Mouse (Mus musculus) neural tube, embryonic 12.5 days (tissue): ENCODE measurements around the gene Crip2. TPM values are rescaled to one million over a fixed set of nuclear protein-coding genes. Genes with fewer than 3 reads are reported as not detected.

Source experiments
- ATAC-seq: fragments of 200-750 bp; cut with Nextera tagmentation; 2 replicates; pipeline ENCODE4 v1.8.0; 2017; ENCODE audit warnings: low read depth, mild to moderate bottlenecking, moderate TSS enrichment, moderate library complexity; ENCODE audit not compliant: low FRiP score
- H3K27ac ChIP-seq: fragments of 300-500 bp; sonication (generic); 2 replicates; pipeline ENCODE4 v1.5.1; 2016
- H3K27me3 ChIP-seq: fragments of 300-500 bp; sonication (generic); replicated peaks from 2 replicates; pipeline ENCODE4 v1.6.1; 2016; ENCODE audit warnings: mild to moderate bottlenecking
- H3K36me3 ChIP-seq: fragments of 300-500 bp; sonication (generic); 2 replicates; pipeline ENCODE4 v1.6.1; 2016; ENCODE audit warnings: mild to moderate bottlenecking
- H3K4me1 ChIP-seq: fragments of 300-500 bp; sonication (generic); 2 replicates; pipeline ENCODE4 v1.6.1; 2016
- H3K4me2 ChIP-seq: fragments of 300-500 bp; sonication (generic); replicated peaks from 2 replicates; pipeline ENCODE4 v1.6.1; 2016; ENCODE audit warnings: mild to moderate bottlenecking
- H3K4me3 ChIP-seq: fragments of 300-500 bp; sonication (generic); 2 replicates; pipeline ENCODE4 v1.5.1; 2016
- H3K9ac ChIP-seq: fragments of 300-500 bp; sonication (generic); 2 replicates; pipeline ENCODE4 v1.6.1; 2016; ENCODE audit warnings: mild to moderate bottlenecking
- H3K9me3 ChIP-seq: fragments of 300-500 bp; sonication (generic); 2 replicates; pipeline ENCODE4 v1.6.1; 2016; ENCODE audit warnings: mild to moderate bottlenecking
- WGBS: fragments of 180-500 bp; shearing (Covaris S2); methylation state at CpG from one replicate; pipeline ENCODE4 v1.1.7; 2016; 5-methylcytosine and 5-hydroxymethylcytosine counted together
- polyA plus RNA-seq: library from polyadenylated mRNA; unstranded; fragments of >200 nt; fragmentation: Nextera tagmentation; extraction: Ambion mirVana; gene quantifications from 2 replicates; pipeline ENCODE4 v1.2.1, GENCODE M21; 2016

Crip2 gene
- polyA plus RNA-seq, 1 experiment from 2014 or later = 267 TPM

DNA sequence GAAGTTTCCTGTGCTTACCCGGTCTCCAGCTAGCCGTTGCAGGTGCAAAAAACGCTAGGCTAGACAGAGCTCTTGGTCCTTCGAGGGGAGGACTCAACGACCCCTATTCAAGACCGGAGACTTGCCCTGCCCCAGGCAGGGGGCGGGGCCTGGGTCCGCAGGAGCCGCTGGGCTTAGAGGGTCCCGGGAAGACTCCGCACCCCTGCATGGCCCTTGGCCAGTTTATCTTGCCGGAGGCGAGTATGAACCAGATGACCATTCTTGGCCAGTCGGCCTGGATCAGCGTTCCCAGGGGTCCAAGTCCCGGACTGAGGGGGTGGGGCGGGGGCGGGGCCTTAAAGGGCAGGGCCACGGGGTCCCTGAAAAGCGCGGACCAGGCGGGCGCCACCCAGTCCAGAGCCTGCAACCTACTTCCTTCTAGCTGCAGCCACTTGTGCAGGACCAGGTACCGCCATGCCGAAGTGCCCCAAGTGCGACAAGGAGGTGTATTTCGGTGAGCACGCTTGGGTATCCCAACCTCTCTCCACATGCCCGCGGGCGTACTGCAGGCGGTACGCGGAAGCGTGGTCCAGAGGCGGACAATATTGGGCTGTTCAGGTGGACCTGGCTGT, 11.7 kb downstream of the Crip2 start:
- peak overlapping the region; percentile 35 for H3K4me3 ChIP-seq
- no peak for ATAC-seq
- H3K36me3 ChIP-seq = no peaks in the 10 kb centered on the region
- H3K9ac ChIP-seq = peak overlapping the region; percentile 7
- peaks cover 35% of the 10 kb centered on the region for H3K4me1 ChIP-seq
- peaks cover 37% of the 10 kb centered on the region for H3K27me3 ChIP-seq
- no peak overlapping the region for H3K27ac ChIP-seq
- WGBS = 1% methylated on average over 36 of the region's 36 CpGs
- peak overlapping the region; percentile 79 for H3K4me2 ChIP-seq
- no peaks in the 10 kb centered on the region for H3K9me3 ChIP-seq

- ATAC-seq = no peak
- Histone ChIP-seq H3K4me2 (peak overlapping the region; percentile 79), H3K4me3 (peak overlapping the region; percentile 35), H3K36me3 (no peaks in the 10 kb centered on the region), H3K4me1 (peaks cover 40% of the 10 kb centered on the region), H3K27ac (no peak overlapping the region), H3K9me3 (no peaks in the 10 kb centered on the region), H3K9ac (peak overlapping the region; percentile 7; the same call in 1 of the 2 replicates), H3K27me3 (peaks cover 37% of the 10 kb centered on the region)
- 26% methylated on average over 19 of the region's 19 CpGs for WGBS
Observed at GRCm38 (mm10) chr12:113152272-113152661, 12.2 kb downstream of the Crip2 start.

- Histone ChIP-seq H3K27ac (no peak overlapping the region), H3K4me2 (no peak overlapping the region), H3K27me3 (peaks cover 37% of the 10 kb centered on the region), H3K9me3 (no peaks in the 10 kb centered on the region), H3K4me1 (peaks cover 40% of the 10 kb centered on the region), H3K36me3 (no peaks in the 10 kb centered on the region), H3K4me3 (no peak overlapping the region), H3K9ac (no peak overlapping the region)
- WGBS = 79% methylated on average over 6 of the region's 6 CpGs
- no peak for ATAC-seq
Observed at GRCm38 (mm10) chr12:113152991-113153525, 13.0 kb downstream of the Crip2 start.

DNA sequence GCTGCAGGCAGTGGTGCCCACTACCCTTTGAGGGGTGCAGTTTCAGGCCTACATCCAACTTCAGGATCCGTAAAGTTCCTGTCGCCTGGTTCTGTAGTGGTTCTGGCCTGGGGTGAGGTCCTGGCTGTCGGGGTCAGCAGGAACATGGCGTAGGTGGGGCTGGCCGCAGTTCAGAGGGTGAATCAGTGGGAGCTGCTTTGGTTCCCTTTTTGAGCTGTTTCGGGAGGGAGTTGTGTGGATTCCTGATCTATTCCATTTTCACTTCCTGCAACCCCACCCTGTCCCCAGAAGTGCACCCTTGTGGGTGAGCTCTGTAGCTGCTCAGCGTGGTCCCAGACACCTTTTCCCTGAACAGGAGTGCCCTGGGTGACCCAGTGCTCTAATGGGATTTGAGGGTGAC, 13.9 kb downstream of the Crip2 start:
- Histone ChIP-seq H3K4me2 (no peak overlapping the region), H3K27ac (no peak overlapping the region), H3K9ac (no peak overlapping the region), H3K27me3 (peaks cover 37% of the 10 kb centered on the region), H3K4me1 (peaks cover 36% of the 10 kb centered on the region), H3K36me3 (no peaks in the 10 kb centered on the region), H3K4me3 (no peak overlapping the region), H3K9me3 (no peaks in the 10 kb centered on the region)
- WGBS = 90% methylated on average over 7 of the region's 7 CpGs
- no peak for ATAC-seq

DNA sequence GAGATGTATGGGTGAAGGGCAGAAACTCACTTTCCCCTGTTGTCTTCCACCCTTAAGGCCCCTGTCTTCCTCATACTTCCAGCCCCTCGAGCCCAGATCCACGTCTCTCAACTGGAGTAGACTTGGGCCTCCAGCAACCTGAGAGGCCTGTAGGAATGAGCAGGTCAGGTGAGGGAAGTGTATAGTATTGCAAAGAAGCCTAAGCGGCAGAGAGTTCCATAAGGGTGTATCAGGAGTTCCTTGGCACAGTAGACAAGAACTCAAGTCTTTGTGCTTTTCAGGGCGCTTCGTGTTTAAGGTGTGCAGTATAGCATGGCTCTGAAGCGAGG, 14.7 kb downstream of the Crip2 start:
- 81% methylated on average over 6 of the region's 6 CpGs for WGBS
- ATAC-seq = no peak
- H3K4me3 ChIP-seq = peak overlapping the region; percentile 29; the same call in 1 of the 2 replicates
- H3K9ac ChIP-seq = 0 out of 2 replicates have a peak overlapping the region, but pooled peaks have one; percentile 57
- H3K27me3 ChIP-seq = peaks cover 37% of the 10 kb centered on the region
- peaks cover 33% of the 10 kb centered on the region for H3K4me1 ChIP-seq
- peak overlapping the region; percentile 67 for H3K4me2 ChIP-seq
- H3K36me3 ChIP-seq = peaks cover 1% of the 10 kb centered on the region; the same call in 1 of the 2 replicates
- H3K27ac ChIP-seq = no peak overlapping the region
- H3K9me3 ChIP-seq = no peaks in the 10 kb centered on the region

DNA sequence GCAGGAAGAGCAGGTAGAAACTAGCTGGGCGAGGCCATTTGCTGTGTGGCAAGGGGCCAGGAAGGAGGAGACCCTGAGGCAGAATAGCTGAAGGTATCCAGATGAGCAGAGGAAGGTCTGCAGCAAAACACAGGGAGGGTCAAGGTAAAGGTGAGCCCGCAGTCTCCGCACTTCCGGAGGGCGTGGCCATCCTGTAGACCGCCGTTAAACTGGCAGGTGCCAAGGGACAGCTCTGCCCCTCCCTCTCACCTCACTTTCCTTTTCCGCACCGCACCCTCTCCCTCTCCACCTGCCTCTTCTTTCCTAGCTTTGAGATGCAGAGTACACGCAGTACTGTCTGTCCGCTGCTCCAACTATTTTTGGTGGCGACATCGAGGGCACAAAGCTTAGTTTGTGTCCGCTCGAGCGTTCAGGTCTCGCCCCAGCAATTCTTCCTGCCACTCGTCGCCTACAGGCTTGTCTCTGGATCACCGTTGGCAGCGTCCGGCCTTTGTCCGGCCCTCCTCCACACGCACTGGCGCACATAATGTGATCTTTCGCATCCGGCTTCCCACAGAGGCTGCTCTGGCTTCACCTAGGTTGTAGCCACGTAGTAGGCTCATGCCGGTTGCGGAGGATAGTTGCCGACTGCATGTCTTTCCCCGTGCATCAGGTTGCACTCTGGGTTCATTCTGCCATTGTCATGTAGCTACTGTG, 15.2 kb downstream of the Crip2 start:
- peaks cover 32% of the 10 kb centered on the region for H3K27me3 ChIP-seq
- WGBS = 4% methylated on average over 32 of the region's 32 CpGs
- H3K9me3 ChIP-seq = no peaks in the 10 kb centered on the region
- peak overlapping the region; percentile 38; the same call in 1 of the 2 replicates for H3K27ac ChIP-seq
- H3K36me3 ChIP-seq = peaks cover 6% of the 10 kb centered on the region; the same call in 1 of the 2 replicates
- H3K4me3 ChIP-seq = peak overlapping the region; percentile 29
- peak overlapping the region; percentile 67 for H3K4me2 ChIP-seq
- H3K4me1 ChIP-seq = peaks cover 33% of the 10 kb centered on the region
- H3K9ac ChIP-seq = peak overlapping the region; percentile 57
- ATAC-seq = peak; percentile 9

DNA sequence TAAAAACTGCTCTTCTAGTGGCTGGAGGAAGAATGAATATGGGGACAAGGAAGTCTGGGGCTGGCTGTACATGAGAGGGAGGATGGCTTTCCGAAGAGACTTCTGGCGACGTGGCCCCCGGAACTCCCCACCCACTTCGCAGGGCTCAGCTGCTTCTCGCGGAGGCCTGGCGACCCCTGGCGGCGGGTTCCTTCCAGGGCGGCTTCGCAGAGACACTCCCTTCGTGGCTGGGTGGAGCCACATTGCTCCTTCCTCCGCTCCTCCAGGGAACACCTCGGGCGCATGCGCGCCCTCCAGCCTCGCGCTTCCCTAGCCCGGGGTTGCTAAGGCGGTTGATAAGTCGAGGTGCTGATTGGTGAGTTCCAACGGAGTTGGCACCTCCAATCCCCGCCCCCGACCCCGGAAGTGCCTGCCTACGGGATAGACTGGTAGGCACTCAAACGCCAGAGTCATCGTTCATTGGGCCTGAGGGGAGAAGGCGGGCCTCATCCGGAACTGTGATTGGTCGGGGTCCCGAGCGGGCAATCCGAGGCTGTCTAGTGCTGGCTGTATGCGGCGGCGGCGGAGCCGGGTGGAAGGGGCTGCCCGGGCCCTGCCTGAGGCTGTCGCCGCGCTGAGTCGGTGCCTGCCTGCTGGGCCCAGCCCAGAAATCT, 16.0 kb downstream of the Crip2 start, which contains the start of gene Tedc1:
Gene Tedc1, plus strand, starts transcription at position 535 of the 653 bp plus-strand sequence.
- Histone ChIP-seq H3K36me3 (peaks cover 7% of the 10 kb centered on the region; the same call in 1 of the 2 replicates), H3K4me2 (peak within 1 kb of the TSS; percentile 83), H3K9ac (peak within 1 kb of the TSS; percentile 57), H3K4me3 (peak within 1 kb of the TSS; percentile 58), H3K27ac (peak within 1 kb of the TSS; percentile 38; the same call in 1 of the 2 replicates), H3K27me3 (peaks cover 26% of the 10 kb centered on the region), H3K9me3 (no peaks in the 10 kb centered on the region), H3K4me1 (peaks cover 33% of the 10 kb centered on the region)
- peak; percentile 96 for ATAC-seq
- under 1% methylated on average over 46 of the region's 46 CpGs for WGBS

GRCm38 (mm10) chr12:113156540-113156929, 16.5 kb downstream of the Crip2 start:
- Histone ChIP-seq H3K9ac (peak overlapping the region; percentile 57), H3K4me2 (peak overlapping the region; percentile 83), H3K4me3 (peak overlapping the region; percentile 58), H3K27ac (no peak overlapping the region), H3K36me3 (peaks cover 12% of the 10 kb centered on the region; the same call in 1 of the 2 replicates), H3K9me3 (no peaks in the 10 kb centered on the region), H3K27me3 (peaks cover 23% of the 10 kb centered on the region), H3K4me1 (peaks cover 29% of the 10 kb centered on the region)
- WGBS = 0% methylated on average over 23 of the region's 23 CpGs
- ATAC-seq = no peak

- peak overlapping the region; percentile 83 for H3K4me2 ChIP-seq
- no peaks in the 10 kb centered on the region for H3K9me3 ChIP-seq
- no peak overlapping the region for H3K27ac ChIP-seq
- H3K9ac ChIP-seq = peak overlapping the region; percentile 57; the same call in 1 of the 2 replicates
- peaks cover 16% of the 10 kb centered on the region; the same call in 1 of the 2 replicates for H3K36me3 ChIP-seq
- H3K4me3 ChIP-seq = peak overlapping the region; percentile 58
- WGBS = 34% methylated on average over 8 of the region's 8 CpGs
- peaks cover 24% of the 10 kb centered on the region for H3K4me1 ChIP-seq
- peaks cover 19% of the 10 kb centered on the region for H3K27me3 ChIP-seq
- no peak for ATAC-seq
Observed at GRCm38 (mm10) chr12:113157002-113157401, 17.0 kb downstream of the Crip2 start.

GRCm38 (mm10) chr12:113157521-113157920, 17.5 kb downstream of the Crip2 start:
- Histone ChIP-seq H3K9me3 (no peaks in the 10 kb centered on the region), H3K36me3 (peaks cover 16% of the 10 kb centered on the region; the same call in 1 of the 2 replicates), H3K4me2 (peak overlapping the region; percentile 83), H3K4me3 (no peak overlapping the region), H3K4me1 (peaks cover 19% of the 10 kb centered on the region), H3K27ac (no peak overlapping the region), H3K27me3 (peaks cover 14% of the 10 kb centered on the region), H3K9ac (no peak overlapping the region; the same call in 1 of the 2 replicates)
- ATAC-seq = no peak
- 93% methylated on average over 8 of the region's 8 CpGs for WGBS

DNA sequence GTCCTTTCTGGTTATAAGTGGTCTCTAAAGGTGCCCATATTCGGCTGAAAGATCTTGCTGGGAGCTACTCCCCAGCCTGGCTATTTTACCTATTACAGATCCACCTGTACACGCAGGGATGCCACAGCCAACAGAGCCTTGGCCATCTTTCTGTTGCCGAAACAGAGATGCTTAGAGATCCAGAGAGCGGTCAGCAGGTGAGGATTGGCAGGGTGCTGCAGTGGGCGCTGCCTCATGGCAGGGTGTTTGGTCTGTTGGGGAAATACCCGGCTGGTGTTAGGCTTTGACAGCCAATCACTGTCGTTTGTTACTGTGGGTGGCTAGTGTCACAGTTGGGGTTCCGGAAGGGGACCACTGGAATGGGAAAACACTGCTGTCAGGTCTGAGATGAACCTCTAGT, 17.9 kb downstream of the Crip2 start:
- ATAC-seq = no peak
- H3K4me1 ChIP-seq = peaks cover 21% of the 10 kb centered on the region
- 90% methylated on average over 8 of the region's 8 CpGs for WGBS

DNA sequence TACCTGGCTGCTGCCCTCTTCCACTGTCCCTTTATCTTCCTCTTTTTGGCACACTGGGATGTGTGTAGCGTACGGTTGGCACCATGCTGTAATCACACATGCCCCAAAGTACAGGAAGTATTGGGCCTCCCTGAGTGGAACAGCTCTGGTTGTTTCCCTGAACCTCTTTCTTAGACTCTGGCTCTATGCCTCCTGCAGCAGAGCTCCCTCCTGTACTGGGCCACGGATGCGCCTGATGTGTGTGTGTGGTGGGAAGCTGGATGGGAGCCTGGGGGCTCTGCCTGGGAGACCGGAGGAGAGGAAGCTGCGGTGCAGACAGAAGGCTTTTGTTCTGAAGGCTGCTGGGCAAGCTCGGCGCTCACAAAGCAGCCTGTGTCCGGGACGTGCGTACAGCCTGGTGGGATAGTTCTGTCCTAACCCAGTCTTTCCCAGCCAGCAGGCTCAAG, 23.5 kb downstream of the Crip2 start:
- peak; percentile 60 for ATAC-seq
- Histone ChIP-seq H3K27me3 (no peaks in the 10 kb centered on the region), H3K27ac (no peak overlapping the region), H3K4me3 (no peak overlapping the region), H3K9me3 (no peaks in the 10 kb centered on the region), H3K4me2 (no peak overlapping the region), H3K4me1 (peaks cover 5% of the 10 kb centered on the region; the same call in 1 of the 2 replicates), H3K9ac (no peak overlapping the region), H3K36me3 (peaks cover 24% of the 10 kb centered on the region)
- WGBS = 73% methylated on average over 11 of the region's 11 CpGs

More for the DNA sequence above, 17.9 kb downstream of the Crip2 start:
- peaks cover 17% of the 10 kb centered on the region; the same call in 1 of the 2 replicates for H3K36me3 ChIP-seq
- H3K27me3 ChIP-seq = peaks cover 9% of the 10 kb centered on the region
- H3K9me3 ChIP-seq = no peaks in the 10 kb centered on the region
- H3K9ac ChIP-seq = no peak overlapping the region
- no peak overlapping the region for H3K4me3 ChIP-seq
- no peak overlapping the region for H3K4me2 ChIP-seq
- H3K27ac ChIP-seq = no peak overlapping the region
